8 mouse cellular contexts compared by ENCODE assay signal in genomic region chr13:13784420-13784936, GRCm38 (mm10). TPM values are rescaled to one million over a fixed set of nuclear protein-coding genes. Genes with fewer than 3 reads are reported as not detected.
A peak's percentile ranks its signal among the peaks of the same experiment; 100 is the strongest.
DNase-seq lines count a peak whose midpoint lies in the region; ATAC-seq and TF ChIP-seq lines count a peak whose summit lies in the region.

No protein-coding gene starts in this region.

- H3K4me1 ChIP-seq in kidney, embryonic 15.5 days, result peaks cover 22% of the 10 kb centered on the region
- H3K4me1 ChIP-seq in forebrain, embryonic 14.5 days (ENCODE audit: control insufficient read depth, insufficient read depth, low read length), result no peaks in the 10 kb centered on the region
- H3K4me1 ChIP-seq in liver, embryonic 14.5 days (replicated peaks; ENCODE audit: control insufficient read depth in 2 of 2, insufficient read depth in 2 of 2, low read length in 1 of 2), result no peaks in the 10 kb centered on the region

- H3K27ac ChIP-seq in kidney, embryonic 15.5 days, result no peak overlapping the region
- H3K27ac ChIP-seq in forebrain, embryonic 14.5 days (ENCODE audit: low read depth, low read length), result no peak overlapping the region
- no peak overlapping the region for H3K27ac ChIP-seq in liver, embryonic 14.5 days

- WGBS in kidney, embryonic 15.5 days, result 1% methylated on average over 52 of the region's 59 CpGs
- 2% methylated on average over 53 of the region's 59 CpGs for WGBS in forebrain, embryonic 14.5 days
- under 1% methylated on average over 59 of the region's 59 CpGs for WGBS in liver, embryonic 14.5 days (ENCODE audit: insufficient replicate concordance)

- H3K36me3 ChIP-seq in kidney, embryonic 15.5 days, result no peaks in the 10 kb centered on the region
- no peaks in the 10 kb centered on the region for H3K36me3 ChIP-seq in forebrain, embryonic 14.5 days (ENCODE audit: control insufficient read depth, insufficient read depth, low read length)
- no peaks in the 10 kb centered on the region for H3K36me3 ChIP-seq in liver, embryonic 14.5 days (replicated peaks; ENCODE audit: control insufficient read depth, insufficient read depth, low read depth)

- peak overlapping the region; percentile 58 for H3K4me3 ChIP-seq in kidney, embryonic 15.5 days (replicated peaks)
- H3K4me3 ChIP-seq in forebrain, embryonic 14.5 days (ENCODE audit: low read depth, low read length), result peak overlapping the region; percentile 62
- peak overlapping the region; percentile 2 to 45; a peak in 2 of 4 replicates for H3K4me3 ChIP-seq in liver, embryonic 14.5 days (ENCODE audit: insufficient read depth in 1 of 2, low read depth in 2 of 2, low read length in 2 of 2)

- no peak for TF ChIP-seq EP300 in liver, embryonic 14.5 days (IDR thresholded peaks at IDR 0.05; ENCODE audit: low read depth)

- no peak for DNase-seq in kidney, adult 11 months
- DNase-seq in ZHBTc4 (ENCODE audit: low read depth, low spot score), result peak; percentile 29
- DNase-seq in forebrain, embryonic 14.5 days (ENCODE audit: low spot score), result peak; percentile 27
- no peak for DNase-seq in liver, embryonic 14.5 days (ENCODE audit: low read depth in 3 of 3, low spot score in 3 of 3)
- DNase-seq in right cerebral cortex, postnatal 14 days, result no peak
- no peak for DNase-seq in layer of hippocampus, adult 11-12 months (ENCODE audit: low spot score)

- H3K27me3 ChIP-seq in kidney, embryonic 15.5 days, result peaks cover 49% of the 10 kb centered on the region
- H3K27me3 ChIP-seq in forebrain, embryonic 14.5 days (replicated peaks; ENCODE audit: control insufficient read depth, insufficient read depth, low read length), result peaks cover 19% of the 10 kb centered on the region
- peaks cover 32% of the 10 kb centered on the region for H3K27me3 ChIP-seq in liver, embryonic 14.5 days (ENCODE audit: control insufficient read depth, insufficient read depth, low read length)

- no peaks in the 10 kb centered on the region for H3K9me3 ChIP-seq in kidney, embryonic 15.5 days (replicated peaks)
- H3K9me3 ChIP-seq in forebrain, embryonic 14.5 days (replicated peaks; ENCODE audit: control insufficient read depth, low read length), result no peaks in the 10 kb centered on the region
- no peaks in the 10 kb centered on the region for H3K9me3 ChIP-seq in liver, embryonic 14.5 days (ENCODE audit: control insufficient read depth, low read length)

- ATAC-seq in kidney, embryonic 15.5 days (replicated peaks; ENCODE audit: low FRiP score), result peak; percentile 63
- peak; percentile 70 for ATAC-seq in forebrain, embryonic 14.5 days
- ATAC-seq in liver, embryonic 14.5 days (ENCODE audit: insufficient read depth), result 0 out of 2 replicates have a peak, but pooled peaks have one; percentile 8
- ATAC-seq in erythroid progenitor cell, adult 5-6 weeks (replicated peaks; ENCODE audit: low FRiP score, poor library complexity, severe bottlenecking), result no peak

- H3K9ac ChIP-seq in kidney, embryonic 15.5 days, result peak overlapping the region; percentile 26; the same call in 1 of the 2 replicates
- H3K9ac ChIP-seq in forebrain, embryonic 14.5 days (ENCODE audit: low read length), result peak overlapping the region; percentile 59
- H3K9ac ChIP-seq in liver, embryonic 14.5 days (replicated peaks), result no peak overlapping the region

- no peak for TF ChIP-seq CTCF in liver, embryonic 14.5 days (IDR thresholded peaks at IDR 0.05; ENCODE audit: low read depth)

- H3K4me2 ChIP-seq in kidney, embryonic 15.5 days, result peak overlapping the region; percentile 99
- H3K4me2 ChIP-seq in forebrain, embryonic 14.5 days (ENCODE audit: low read length), result peak overlapping the region; percentile 80
- H3K4me2 ChIP-seq in liver, embryonic 14.5 days (ENCODE audit: low read depth), result peak overlapping the region; percentile 63

RNA-seq across cellular contexts. Expression of gene Gng4, which starts 0.6 kb away (rescaled TPM):
- polyA plus RNA-seq in kidney, embryonic 15.5 days (2015; fragmentation: Nextera tagmentation; extraction: Ambion mirVana), result 0.64 and 1.4 TPM in 2 replicates
- polyA plus RNA-seq in forebrain, embryonic 14.5 days (2014; fragmentation: Nextera tagmentation; extraction: Ambion mirVana), result 23.5 and 29.1 TPM in 2 replicates
- polyA plus RNA-seq in liver, embryonic 14.5 days (2012; rRNA removed), result 0.02 and 0.04 TPM in 2 replicates
- not detected in 2 replicates for polyA plus RNA-seq in liver, embryonic 14.5 days (2014; fragmentation: Nextera tagmentation; extraction: Ambion mirVana)
- total RNA-seq in erythroid progenitor cell, adult 5-6 weeks (2015; ENCODE audit: low replicate concordance), result not detected in 2 replicates
- not detected in 2 replicates for total RNA-seq in erythroid progenitor cell, adult 5-6 weeks (2017; ENCODE audit: low replicate concordance)

Comparison
In these comparisons a context has a peak if more than half of its experiments do, and no peak if none do; other contexts are left out.
1. DNase-seq: peak in ZHBTc4 (single experiment) and forebrain, embryonic 14.5 days (single experiment); none in kidney, adult 11 months (single experiment), liver, embryonic 14.5 days (0 of 3), right cerebral cortex, postnatal 14 days (single experiment) and layer of hippocampus, adult 11-12 months (single experiment).
2. RNA of gene Gng4, which starts 0.6 kb away (polyA plus RNA-seq): 23.5 to 29.1 TPM in forebrain, embryonic 14.5 days; 0.64 to 1.4 TPM in kidney, embryonic 15.5 days and 0.02 to 0.04 TPM in liver, embryonic 14.5 days; every median in the first group is over 10 times any median in the second.
3. Peak in every context shown above with its lines, with median percentiles within 50 percentile points of each other: H3K4me2 ChIP-seq and H3K4me3 ChIP-seq.